Mouse (Mus musculus) heart, postnatal 0 days (tissue): ENCODE results near the gene Adamts12. TPM values are rescaled to one million over a fixed set of nuclear protein-coding genes. Genes with fewer than 3 reads are reported as not detected.

Experiments
- ATAC-seq: fragments of 200-750 bp; cut with Nextera tagmentation; 2 replicates; pipeline ENCODE4 v1.8.0; 2017; ENCODE audit warnings: low read depth, moderate number of reproducible peaks, moderate library complexity; ENCODE audit not compliant: insufficient read depth
- DNase-seq: peaks from one replicate; pipeline ENCODE4 v3.0.0-alpha.2; 2016; ENCODE audit warnings: low spot score
- H3K27ac ChIP-seq: fragments of 300-500 bp; sonication (generic); 2 replicates; pipeline ENCODE4 v1.5.1; 2014; ENCODE audit warnings: low read depth, mild to moderate bottlenecking
- H3K27me3 ChIP-seq: fragments of 300-500 bp; sonication (generic); 2 replicates; pipeline ENCODE4 v1.6.1; 2014; ENCODE audit warnings: low read length, mixed read lengths; ENCODE audit not compliant: control insufficient read depth, insufficient read depth
- H3K36me3 ChIP-seq: fragments of 300-500 bp; sonication (generic); replicated peaks from 2 replicates; pipeline ENCODE4 v1.6.1; 2014; ENCODE audit warnings: low read length, mixed read lengths; ENCODE audit not compliant: control insufficient read depth, insufficient read depth
- H3K4me1 ChIP-seq: fragments of 300-500 bp; sonication (generic); 2 replicates; pipeline ENCODE4 v1.6.1; 2014; ENCODE audit warnings: antibody characterized with exemption; ENCODE audit not compliant: control insufficient read depth, insufficient read depth
- H3K4me2 ChIP-seq: fragments of 300-500 bp; sonication (generic); 2 replicates; pipeline ENCODE4 v1.6.1; 2014; ENCODE audit warnings: low read depth, mild to moderate bottlenecking, low read length, moderate library complexity
- H3K4me3 ChIP-seq: fragments of 300-500 bp; sonication (generic); 2 replicates; pipeline ENCODE4 v1.5.1; 2014; ENCODE audit warnings: low read depth, low read length
- H3K9ac ChIP-seq: fragments of 300-500 bp; sonication (generic); replicated peaks from 2 replicates; pipeline ENCODE4 v1.6.1; 2014; ENCODE audit warnings: low read depth, low read length, mixed read lengths
- H3K9me3 ChIP-seq: fragments of 300-500 bp; sonication (generic); replicated peaks from 2 replicates; pipeline ENCODE4 v1.6.1; 2016; ENCODE audit warnings: low read length; ENCODE audit not compliant: control insufficient read depth
- CTCF ChIP-seq: IDR thresholded peaks from 2 replicates; pipeline ENCODE4 v1.5.1; 2016; ENCODE audit warnings: antibody characterized with exemption, control low read depth, low read depth
- EP300 ChIP-seq: IDR thresholded peaks from 2 replicates; pipeline ENCODE4 v1.6.1; 2016; ENCODE audit warnings: antibody characterized with exemption, low read depth
- WGBS: fragments of 180-500 bp; shearing (Covaris S2); extraction: QIAGEN DNeasy Blood & Tissue Kit; methylation state at CpG from one replicate; pipeline ENCODE4 v1.1.7; 2014; 5-methylcytosine and 5-hydroxymethylcytosine counted together
- polyA plus RNA-seq: library from polyadenylated mRNA; unstranded; fragments of >200 nt; fragmentation: Nextera tagmentation; extraction: Ambion mirVana; gene quantifications from 2 replicates; pipeline ENCODE4 v1.2.1, GENCODE M21; 2015
- total RNA-seq: library from RNA; depleted of rRNA; stranded (reverse); fragments of >200 nt; gene quantifications from 2 replicates; pipeline ENCODE4 v1.2.3, GENCODE M21; 2014; ENCODE audit warnings: low replicate concordance

Adamts12 gene
- total and polyA plus RNA-seq, 2 experiments from 2014 or later, result 1.1 to 6.4 TPM

DNA sequence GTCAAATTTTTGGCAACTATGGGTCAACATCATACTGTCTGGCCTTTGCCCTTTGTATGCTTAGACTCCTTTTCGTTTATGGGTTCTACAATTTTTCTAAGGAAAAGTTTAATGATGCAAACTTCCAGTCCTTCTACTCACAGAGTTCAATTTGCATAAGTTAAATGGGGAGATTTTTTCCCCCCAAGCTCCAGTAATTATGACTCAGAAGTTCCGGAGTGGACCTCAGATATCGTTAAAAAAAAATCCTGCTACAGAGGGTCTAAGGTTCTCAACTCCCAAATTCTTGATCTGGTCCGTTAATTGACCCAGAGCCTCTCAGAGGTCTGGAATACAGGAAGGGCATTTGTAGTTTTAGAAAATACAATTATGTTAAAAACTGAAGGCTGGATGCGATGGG is 297.2 kb downstream of the Adamts12 start:
- Histone ChIP-seq H3K4me1 (no peaks in the 10 kb centered on the region), H3K4me2 (no peak overlapping the region), H3K36me3 (no peaks in the 10 kb centered on the region), H3K9me3 (no peaks in the 10 kb centered on the region), H3K4me3 (no peak overlapping the region), H3K27ac (no peak overlapping the region), H3K27me3 (no peaks in the 10 kb centered on the region), H3K9ac (no peak overlapping the region)
- no peak for DNase-seq
- 73% methylated on average over 5 of the region's 5 CpGs for WGBS
- no peak for ATAC-seq
- no peak for TF ChIP-seq EP300
- TF ChIP-seq CTCF, result no peak

DNA sequence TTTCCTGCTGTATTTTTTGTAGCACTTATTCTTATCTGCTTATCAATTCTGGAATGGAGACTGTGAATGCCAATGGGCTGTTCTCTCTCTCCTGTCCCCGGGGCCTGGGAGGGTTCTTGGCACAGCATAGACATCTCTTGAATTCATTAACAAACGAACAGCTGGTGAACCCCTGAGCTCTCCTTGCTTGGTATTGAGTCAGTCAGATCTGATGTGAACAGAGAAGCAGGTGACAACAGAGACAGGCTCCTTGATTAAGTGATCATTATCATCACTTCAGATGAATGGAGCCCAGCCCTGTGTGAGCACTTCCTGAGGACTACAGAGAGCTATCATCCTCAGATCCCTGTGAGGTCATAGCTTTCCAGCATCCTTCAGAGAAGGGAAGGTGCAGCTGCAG is 299.5 kb downstream of the Adamts12 start:
- Histone ChIP-seq H3K4me3 (no peak overlapping the region), H3K4me1 (no peaks in the 10 kb centered on the region), H3K9ac (no peak overlapping the region), H3K27me3 (no peaks in the 10 kb centered on the region), H3K27ac (no peak overlapping the region), H3K9me3 (no peaks in the 10 kb centered on the region), H3K36me3 (no peaks in the 10 kb centered on the region), H3K4me2 (no peak overlapping the region)
- DNase-seq (no peak), ATAC-seq (no peak)
- 10% methylated on average over 2 of the region's 2 CpGs for WGBS
- TF ChIP-seq EP300 (no peak), CTCF (no peak)

DNA sequence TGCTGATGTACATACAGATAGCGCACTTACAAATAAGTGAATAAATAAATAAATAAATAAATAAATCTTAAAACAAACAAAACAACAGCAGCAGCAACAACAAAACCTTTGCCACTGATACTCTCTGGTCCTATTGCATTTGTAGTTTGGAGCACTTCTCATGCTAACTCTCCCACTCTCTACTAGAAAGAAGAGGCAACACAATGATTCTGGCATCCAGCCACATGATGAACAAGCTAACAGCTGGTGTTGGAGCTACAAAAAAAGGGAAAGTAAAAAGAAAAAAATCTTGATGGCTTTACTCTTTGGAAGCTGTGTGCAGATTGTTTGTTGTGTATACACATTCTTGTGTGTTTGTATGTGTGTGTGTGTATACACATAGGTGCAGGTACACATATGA is 300.2 kb downstream of the Adamts12 start:
- TF ChIP-seq CTCF, result no peak
- no peak for TF ChIP-seq EP300

DNA sequence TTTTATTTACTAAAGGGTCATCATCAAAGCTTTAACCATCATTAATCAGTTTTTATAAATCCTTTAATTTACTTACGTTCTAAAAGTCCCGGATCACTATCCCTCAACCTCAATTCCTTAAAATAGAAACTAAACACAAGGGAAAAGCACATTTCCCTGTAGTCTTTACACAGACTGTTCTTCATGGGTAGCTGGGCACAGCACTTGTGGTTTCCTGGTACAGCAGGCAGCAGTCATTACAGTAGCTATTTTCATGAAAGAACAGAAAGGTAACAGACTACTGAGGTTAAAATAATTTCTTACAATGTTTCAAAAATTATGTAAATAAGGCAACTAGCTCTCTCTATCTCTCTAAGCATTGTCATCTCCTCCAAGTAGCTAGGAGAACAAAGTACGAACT is 305.0 kb downstream of the Adamts12 start:
- Histone ChIP-seq H3K27me3 (no peaks in the 10 kb centered on the region), H3K4me3 (no peak overlapping the region), H3K9me3 (no peaks in the 10 kb centered on the region), H3K27ac (no peak overlapping the region), H3K36me3 (no peaks in the 10 kb centered on the region), H3K4me2 (no peak overlapping the region), H3K4me1 (no peaks in the 10 kb centered on the region), H3K9ac (no peak overlapping the region)
- no peak for ATAC-seq
- no peak for DNase-seq
- no peak for TF ChIP-seq CTCF
- TF ChIP-seq EP300, result no peak
- WGBS, result 70% methylated on average over 3 of the region's 3 CpGs

More for the DNA sequence above, 300.2 kb downstream of the Adamts12 start:
- WGBS, result 82% methylated on average over 1 of the region's 1 CpGs
- Histone ChIP-seq H3K4me3 (no peak overlapping the region), H3K9ac (no peak overlapping the region), H3K27ac (no peak overlapping the region), H3K9me3 (no peaks in the 10 kb centered on the region), H3K4me2 (no peak overlapping the region), H3K27me3 (no peaks in the 10 kb centered on the region), H3K36me3 (no peaks in the 10 kb centered on the region), H3K4me1 (no peaks in the 10 kb centered on the region)
- ATAC-seq (no peak), DNase-seq (no peak)

DNA sequence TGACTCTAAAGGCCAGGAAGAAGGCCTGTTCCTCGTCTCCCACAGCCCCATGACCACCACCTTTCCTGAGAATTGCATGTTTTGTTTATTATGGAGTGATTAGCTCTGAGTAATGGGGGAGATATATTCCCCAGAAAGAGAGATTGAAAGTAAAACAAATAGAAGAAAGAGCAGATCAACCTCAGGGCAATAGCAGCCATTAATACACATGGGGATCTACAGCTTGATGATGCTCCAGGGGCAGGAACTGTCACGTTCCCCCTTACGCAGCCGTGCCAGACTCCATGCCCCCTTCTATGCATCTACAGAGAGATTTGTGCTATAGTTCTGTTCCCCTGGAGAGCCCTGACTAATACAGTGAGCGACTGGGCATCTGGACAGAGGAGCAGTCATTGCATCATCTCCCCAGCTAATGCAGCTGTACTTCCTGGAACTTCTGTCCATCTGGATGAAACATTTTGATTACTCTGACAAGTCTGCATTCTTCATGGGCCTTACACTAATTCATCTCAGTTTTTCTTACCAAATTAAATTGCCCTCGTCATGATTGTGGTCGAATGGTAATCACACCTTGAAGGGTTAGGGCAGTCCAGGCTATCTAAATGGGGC is 306.0 kb downstream of the Adamts12 start:
- TF ChIP-seq EP300 (no peak), CTCF (no peak)

More for the DNA sequence above, 306.0 kb downstream of the Adamts12 start:
- no peak for DNase-seq
- Histone ChIP-seq H3K9me3 (no peaks in the 10 kb centered on the region), H3K27me3 (no peaks in the 10 kb centered on the region), H3K9ac (no peak overlapping the region), H3K27ac (no peak overlapping the region), H3K4me2 (no peak overlapping the region), H3K4me1 (no peaks in the 10 kb centered on the region), H3K36me3 (no peaks in the 10 kb centered on the region), H3K4me3 (no peak overlapping the region)
- WGBS, result 80% methylated on average over 7 of the region's 7 CpGs
- no peak for ATAC-seq
